Mouse (Mus musculus): ENCODE results near the gene Canx.
"Not testable (repeated sequence)": the region's sequence is repeated elsewhere in the genome, so short reads cannot be mapped to it uniquely, and the experiment has no call there.

The Canx gene

DNA sequence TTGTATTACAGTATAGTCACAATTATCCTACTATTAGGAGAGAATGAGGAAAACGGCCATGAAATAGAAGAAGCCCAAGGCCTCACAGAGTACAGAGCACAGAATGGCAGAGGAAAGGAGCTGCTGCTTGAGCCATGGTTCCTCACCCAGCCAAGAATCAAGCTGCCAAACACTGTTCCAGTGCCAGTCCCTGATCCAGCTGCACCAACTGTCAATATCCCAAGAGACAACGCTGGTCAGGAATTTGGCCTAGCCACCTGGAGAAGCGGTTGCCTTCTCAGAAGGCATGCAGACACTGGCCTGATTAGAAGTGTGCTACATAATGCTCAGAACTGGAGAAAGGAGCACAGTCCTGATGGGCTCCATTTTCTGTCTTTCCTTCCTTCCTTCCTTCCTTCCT, 7.7 kb upstream of the Canx start:
- DNase-seq (ENCODE audit: low spot score), result no peak

DNA sequence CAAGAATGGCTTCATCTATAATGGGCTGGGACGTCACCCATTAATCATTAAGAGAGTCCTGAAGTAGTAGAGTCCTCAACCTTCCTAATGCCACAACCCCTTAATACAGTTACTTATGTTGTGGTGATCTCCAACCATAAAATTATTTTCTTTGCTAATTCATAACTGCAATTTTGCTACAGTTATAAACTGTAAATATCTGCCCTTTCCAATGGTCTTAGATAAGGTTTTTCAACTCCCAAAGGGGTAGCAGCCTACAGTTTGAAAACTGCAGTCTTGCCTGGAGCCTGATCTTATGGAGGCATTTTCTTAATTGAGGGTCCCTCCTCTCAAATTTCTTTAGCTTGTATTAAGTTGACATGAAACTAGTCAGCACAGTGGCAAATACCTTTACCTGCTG, 3.9 kb upstream of the Canx start:
- no peak for DNase-seq (ENCODE audit: low spot score)

DNA sequence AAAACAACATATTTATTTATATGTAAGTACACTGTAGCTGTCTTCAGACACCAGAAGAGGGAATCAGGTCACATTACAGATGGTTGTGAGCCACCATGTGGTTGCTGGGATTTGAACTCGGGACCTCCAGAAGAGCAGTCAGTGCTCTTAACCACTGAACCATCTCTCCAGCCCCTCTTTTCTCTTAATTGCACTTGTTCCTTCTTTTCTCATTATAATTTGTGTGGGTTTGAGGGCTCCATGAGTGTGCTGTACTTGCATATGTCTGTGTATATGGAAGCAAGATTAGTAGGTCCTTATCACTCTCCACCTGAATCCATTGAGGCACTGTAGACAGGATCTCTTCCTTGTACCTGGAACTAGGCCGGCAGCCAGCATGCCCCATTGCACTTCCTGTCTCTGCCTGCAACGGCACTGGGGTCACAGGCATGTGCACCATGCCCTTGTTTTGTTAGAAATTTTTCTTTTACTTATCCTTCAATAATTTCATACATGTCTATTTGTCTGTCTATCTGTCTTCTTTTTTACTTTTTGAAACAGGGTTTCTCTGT, 2.7 kb upstream of the Canx start:
- DNase-seq (ENCODE audit: low spot score), result no peak

DNA sequence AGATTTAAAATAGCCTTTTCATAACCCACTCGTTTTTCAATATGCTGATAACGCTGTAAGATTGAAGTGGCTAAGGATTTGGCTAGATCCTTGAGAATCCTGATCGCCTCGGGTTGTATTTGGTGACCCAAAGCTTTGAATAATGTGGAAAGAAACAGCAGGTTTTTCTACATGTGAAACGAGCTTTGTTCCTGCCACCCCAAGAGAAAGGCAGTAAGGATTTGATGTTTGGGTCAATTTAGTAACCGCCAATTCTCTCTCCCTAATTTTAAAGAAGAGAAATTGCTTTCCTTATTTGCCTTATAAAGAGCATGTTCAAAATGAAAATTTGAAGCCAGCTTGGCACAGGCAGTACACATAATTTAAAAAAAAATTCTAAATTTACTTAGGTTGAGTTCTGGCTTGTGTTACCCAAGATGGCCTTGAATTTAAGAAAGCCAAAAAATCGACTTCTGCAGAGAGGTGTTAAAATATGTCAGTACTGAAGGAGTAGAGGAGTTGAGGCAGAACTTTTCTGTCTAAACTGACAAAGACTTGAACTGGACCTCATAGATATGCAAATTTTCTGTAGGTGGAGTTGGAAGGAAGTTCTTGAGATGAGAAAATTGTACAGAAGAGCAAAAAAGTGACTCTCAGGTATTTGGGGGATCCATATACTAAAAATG, 961 bp upstream of the Canx start:
- no peak for DNase-seq (ENCODE audit: low spot score)

DNA sequence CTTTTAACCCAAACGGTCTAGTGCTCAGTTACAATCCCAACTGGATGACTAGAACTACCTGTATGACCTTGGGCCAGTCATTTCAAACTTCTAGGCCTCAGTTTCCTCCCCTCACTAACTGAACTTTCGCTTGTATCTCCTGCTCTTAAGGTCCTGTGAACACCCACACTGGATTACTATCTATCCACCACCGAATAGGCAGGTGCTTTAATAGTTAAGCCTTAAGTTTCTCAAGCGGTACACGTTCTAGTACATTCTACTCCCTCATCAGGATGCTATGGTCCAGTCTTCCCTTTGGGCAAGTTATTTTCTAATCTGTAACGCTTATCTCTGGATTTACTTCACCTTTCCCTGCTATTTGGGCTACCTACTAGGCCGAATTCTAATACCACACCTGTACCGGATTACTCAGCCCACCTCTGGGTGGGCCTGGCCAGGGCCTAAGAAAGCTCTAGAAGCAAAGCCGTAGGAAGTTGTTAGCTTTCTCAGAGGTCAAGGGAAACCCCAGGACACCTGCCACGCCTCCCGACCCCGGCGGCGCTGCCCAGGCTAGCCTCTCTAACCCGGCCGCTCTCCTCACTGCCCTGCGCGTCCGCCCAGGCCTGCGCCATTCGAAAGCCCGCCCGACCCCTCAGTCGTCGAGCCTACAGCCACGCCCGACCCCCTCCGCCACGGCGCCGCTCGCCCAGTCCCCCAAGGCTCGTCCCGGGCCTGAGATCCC, 562 bp downstream of the Canx start:
- DNase-seq (ENCODE audit: low spot score), result no peak

DNA sequence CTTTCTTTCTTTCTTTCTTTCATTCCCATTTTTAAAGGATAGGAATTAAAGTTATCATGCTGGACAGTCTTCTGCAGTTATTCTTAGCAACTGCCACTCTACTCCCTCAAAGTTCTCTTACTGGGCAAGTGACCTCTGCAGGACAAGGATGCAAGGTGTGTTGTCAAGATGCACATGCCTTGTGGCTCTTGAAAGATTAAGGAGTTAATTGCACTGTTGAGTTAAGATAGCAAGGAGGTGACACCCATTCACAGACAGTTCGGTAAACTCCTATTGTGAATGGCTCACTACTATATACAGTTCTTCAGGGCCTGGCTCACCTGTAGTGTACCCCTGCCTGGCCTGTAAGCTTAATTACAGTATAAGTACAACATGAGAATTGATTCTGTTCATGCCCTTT, 1.6 kb downstream of the Canx start:
- DNase-seq (ENCODE audit: low spot score), result no peak

DNA sequence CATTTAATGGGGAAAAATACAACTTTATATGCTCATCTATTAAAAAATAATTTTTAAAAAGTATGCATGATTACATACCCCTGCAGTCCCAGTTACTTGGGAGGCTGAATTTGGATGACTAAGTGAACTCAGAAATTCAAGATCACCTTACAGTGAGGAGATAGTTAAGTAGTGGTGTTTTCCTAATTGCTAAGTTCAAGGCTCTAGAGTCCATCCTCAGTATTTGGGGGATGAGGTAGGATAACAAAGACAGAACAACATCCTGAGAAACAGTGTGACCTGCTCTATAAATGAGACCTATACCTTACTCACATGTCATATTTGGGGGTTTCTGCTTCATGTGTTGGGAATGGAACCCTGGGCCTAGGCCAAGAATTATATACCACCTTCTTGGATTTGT, 3.1 kb downstream of the Canx start:
- no peak for DNase-seq (ENCODE audit: low spot score)

DNA sequence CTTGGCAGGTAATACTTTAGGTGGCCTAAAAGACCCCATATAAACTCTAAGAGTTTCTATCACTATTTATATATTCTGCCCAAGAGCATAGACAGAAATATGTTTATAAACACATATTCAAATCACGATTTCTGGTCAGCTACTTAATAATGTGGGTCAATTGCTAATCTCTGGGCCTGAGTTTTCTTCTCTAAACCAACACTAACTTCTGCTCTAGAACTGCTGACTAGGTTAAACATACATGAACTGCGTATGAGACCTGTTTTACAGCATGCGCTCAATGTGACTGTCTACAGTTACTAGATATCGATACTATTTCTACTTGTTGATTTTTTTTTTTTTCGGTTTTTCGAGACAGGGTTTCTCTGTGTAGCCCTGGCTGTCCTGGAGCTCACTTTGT, 4.2 kb downstream of the Canx start:
- no peak for DNase-seq (ENCODE audit: low spot score)

DNA sequence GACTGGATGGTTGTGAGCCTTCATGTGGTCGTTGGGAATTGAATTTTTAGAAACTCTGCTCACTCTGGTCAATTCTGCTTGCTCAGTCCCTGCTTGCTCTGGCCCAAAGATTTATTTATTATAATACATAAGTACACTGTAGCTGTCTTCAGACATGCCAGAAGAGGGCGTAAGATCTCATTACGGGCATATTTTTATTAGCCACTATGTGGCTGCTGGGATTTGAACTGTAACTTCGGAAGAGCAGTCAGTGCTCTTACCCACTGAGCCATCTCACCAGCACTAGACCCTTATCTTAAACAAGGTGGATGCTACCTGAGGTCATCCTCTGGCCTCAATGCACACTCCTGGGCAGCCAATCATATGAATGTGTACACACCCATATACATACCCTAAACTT, 6.1 kb downstream of the Canx start:
- not testable (repeated sequence) for DNase-seq (ENCODE audit: low spot score)

DNA sequence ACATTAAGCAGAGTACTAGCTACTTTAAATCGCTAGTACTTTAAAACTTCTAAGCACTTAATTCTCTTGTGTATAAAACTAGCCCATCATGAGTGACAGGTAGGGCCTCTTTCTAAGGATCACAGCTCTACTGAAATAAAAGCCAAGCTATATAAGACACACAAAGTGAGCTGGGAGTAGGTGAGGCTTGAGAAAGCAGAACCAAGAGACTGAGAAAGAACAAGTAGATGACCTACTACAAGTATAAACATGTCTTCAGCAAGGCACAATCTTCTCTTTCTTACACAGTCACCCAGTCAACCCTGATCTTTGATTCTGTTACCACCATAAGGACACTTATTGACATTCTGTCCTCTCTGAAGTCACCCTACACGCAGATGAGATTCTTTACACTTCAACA, 12.7 kb downstream of the Canx start:
- no peak for DNase-seq (ENCODE audit: low spot score)

DNA sequence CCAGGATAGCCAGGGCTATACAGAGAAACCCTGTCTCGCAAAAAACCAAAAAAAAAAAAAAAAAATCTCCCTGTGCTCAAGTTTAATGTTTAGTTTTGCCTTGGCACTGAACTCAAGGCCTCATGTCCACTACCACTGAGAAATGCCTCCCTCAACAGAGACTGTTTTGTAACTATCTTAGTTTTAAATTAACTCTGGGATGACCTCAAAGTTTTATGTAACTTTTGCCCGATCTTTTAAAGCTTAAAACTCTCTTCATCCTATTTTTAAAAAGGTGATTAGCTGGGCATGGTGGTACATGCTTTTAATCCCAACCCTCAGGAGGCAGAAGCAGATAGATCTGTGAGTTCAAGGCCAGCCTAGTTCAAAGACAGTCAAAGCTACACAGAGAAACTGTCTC, 22.1 kb downstream of the Canx start:
- no peak for DNase-seq (ENCODE audit: low spot score)

DNA sequence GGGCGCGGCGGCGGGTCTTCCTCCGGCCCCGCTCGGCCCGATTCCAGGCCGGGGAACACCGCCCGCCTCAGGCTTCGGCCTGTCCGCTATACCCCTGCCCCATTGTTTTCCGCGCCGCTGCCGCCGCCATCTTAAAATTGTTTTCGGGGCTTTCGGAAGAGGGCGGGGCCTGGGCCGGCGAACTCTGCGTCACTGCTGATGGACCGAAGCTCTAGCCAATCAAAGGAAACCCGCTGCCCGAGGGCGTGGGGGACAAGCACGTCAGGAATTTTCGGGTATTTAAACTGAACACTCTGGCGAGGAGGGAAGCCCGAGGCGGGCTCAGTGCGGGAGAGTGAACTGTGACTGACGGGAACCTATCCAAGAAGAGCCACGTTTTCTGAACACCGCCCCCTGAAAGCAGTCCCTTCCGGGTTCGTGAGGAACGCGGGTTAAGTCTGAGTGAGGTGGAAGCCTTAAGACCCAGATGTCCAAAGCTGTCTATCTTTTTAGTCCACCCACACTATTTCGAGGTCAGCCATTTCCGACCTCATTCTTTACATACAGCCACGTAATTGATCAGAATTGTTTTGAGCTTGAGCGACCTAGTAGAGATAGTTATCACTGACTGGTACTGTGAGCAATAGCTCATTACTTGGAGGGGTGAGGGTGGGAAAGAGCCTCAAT, 33.1 kb downstream of the Canx start, which contains the start of gene Maml1:
Maml1 (minus strand) TSS at position 122 of the 666 bp plus-strand sequence.
- DNase-seq (ENCODE audit: low spot score), result peak; percentile 94

DNA sequence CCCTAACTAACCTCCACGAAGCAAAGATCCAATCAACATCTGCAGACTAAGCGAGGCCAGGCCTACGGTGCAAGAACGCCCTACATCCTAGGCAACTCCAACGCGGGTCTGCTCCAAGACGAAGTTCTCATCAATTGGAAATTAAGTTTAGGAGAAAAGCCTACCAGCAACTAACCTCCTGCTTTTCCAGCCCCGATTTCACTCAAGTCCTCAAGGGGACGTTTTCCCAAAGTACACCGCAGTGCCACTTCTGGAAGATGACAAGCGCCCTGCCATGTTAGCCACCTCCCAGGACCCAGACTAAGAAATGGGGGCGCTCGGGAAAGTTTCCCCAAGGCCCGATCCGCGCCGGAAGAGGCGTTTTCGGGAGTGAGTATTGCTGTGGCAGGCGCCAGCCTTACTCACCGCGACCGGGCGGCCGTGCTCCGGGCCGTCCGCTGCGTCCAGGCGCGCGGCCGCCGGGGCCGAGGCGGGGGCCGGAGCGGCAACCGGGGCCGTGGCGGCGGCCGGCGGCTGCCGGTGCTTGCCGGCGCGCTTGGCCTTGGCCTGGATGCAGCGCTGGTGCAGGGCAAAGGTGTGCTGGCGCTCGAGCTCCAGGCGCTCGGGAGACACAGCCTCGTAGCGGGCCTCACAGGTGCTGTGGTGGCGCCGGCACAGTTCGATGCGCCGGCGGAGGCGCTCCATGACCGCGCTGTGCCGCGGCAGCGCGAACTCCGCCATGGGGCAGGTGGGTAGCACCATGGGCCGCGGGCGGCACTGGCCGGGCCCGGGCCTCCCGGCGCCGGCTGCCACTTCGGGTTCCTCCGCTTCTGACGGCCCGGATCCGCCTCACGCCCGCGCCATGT, 33.9 kb downstream of the Canx start:
- DNase-seq (ENCODE audit: low spot score), result peak; percentile 46

DNA sequence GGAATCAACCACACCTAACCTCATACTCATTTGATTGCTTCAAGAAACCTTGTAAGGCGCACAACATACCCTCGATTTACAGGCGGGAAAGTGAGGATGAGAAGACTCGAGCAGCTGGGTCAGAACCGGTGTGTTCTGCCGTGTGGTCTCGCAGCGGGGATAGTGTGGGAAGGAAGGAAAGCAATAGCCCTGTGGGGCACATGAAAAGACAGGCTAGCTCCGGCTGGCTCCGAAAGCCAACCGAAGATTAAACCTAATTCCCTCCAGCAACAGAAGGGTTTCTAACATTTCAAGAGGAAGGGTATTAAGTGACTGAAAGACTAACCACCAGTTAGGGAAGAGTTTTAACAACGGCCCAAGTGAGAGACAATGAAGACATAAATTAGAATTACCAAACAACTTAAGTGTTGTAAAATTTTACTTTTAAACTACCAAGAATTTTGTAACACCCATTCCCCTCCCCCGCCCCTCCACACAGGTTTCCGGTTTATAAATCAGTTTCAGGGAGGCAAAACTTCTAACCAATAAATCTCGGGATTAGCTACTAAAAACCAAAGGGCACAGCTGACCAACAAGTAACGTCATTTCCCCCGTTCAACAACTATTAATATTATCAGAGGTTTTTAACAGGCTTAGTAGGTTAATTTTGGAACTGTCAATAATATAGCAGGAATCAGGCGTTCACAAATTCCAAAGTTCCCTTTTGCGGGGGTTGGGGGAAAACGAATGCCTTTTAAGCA, 34.8 kb downstream of the Canx start:
- DNase-seq (ENCODE audit: low spot score), result no peak

DNA sequence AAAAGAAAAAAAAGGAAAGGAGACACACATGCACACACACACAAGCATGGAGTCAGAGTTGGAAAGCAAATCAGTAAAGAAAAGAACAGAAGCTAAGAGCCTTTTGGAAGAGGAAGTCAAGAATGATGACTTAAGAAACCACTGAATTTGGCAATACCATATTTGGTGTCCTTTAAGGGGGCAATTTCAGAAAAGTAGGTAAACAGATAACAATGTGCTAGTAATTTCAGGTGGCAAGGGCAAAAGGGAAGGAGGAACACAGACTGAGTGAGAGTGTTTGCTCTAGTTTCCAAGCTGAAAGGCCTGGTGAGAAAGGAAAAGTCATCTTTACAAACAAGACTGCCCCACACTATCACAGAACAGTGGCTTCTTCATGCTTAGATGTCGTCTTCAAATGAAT, 39.0 kb downstream of the Canx start:
- DNase-seq (ENCODE audit: low spot score), result no peak

DNA sequence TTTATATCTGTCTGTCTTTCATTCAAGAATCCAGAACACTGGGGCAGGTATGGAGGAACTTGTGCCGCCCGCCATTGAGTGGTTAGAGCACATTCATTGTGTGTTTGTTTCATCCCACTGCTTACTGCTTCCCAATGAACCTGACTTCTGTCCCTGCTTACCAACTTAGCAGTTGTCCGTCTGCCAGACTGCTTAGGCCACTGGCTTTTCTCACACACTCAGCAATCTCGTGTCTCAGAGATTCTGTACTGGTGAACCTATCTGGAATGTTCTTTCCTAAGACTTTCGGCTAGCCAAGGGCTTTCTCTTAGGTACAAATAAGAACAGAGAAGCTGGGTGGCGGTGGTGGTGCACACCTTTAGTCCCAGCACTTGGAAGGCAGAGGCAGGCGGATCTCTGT, 39.8 kb downstream of the Canx start:
- DNase-seq (ENCODE audit: low spot score), result no peak

DNA sequence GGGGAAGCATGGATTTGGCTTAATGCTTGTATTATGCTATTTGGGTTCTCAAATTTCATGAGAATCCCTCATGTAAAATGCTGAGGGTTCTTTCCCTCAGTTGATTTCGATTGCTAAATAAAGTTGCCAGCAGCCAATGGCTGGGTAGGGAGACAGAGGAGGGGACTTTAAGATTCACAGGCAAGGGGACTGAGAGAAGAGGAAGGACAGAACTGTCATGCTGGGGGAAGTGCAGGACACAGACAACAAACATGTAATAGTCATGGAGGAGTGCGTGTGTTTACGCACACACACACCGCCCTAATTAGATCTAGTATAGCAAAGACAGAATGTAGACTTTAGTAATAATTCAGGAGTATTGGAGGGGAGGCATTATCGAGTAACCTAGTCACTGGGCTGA, 40.2 kb downstream of the Canx start:
- DNase-seq (ENCODE audit: low spot score), result no peak

DNA sequence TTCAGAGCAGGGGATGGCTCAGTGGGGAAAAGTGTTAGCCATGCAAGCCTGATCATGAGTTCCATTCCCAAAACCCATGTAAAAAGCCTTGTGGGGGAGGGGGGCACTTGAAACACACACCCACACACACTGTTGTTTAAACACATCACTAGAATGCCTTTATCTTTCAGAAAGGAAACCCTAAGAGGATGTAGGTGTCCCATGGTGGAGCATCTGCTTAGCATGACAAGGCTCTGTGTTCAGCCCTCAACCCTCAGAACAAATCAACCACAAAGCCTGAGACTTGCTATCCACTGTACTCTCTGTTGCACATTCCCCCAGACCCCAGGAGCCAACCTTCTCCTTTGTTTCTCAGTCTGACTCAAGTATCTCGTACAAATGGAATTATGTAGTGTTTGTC, 45.4 kb downstream of the Canx start:
- no peak for DNase-seq (ENCODE audit: low spot score)

DNA sequence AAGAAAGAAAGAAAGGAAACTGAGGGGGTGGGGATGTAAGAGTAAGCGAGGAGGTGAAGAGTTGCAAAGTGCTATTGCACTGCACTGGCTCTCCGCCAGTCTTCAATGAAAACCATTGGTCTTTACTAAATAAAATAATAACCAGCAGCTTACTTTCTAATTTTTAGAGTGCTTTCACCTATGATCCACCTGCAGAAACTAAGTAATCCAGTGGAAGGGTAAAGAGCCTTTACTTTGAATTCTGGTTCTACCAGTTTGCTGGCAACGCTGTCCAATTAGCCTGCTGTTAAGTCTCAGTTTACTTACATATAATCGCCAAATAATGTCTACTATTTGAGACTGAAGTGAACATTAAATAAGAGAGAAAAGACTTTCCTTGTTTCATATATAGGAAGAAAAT, 46.5 kb downstream of the Canx start:
- no peak for DNase-seq (ENCODE audit: low spot score)

DNA sequence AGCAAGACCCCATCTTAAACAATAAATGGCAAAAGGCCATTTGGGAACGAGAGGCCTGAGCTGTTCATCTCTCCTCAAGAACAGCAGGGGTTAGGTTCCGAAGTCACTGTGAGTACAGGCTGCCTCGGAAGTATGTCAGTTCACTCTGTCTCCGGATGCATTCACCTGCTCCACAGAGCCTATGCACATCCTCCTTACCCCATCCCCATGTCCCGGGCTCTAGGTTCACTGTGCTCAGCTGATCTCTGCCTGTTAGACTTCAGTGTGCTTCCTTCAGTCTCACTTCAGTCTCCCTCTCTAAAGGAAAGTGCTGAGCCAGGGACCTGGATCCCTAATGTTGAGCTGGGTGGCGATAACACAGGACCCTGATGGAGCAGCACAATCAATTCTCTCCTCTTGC, 47.8 kb downstream of the Canx start:
- no peak for DNase-seq (ENCODE audit: low spot score)

DNA sequence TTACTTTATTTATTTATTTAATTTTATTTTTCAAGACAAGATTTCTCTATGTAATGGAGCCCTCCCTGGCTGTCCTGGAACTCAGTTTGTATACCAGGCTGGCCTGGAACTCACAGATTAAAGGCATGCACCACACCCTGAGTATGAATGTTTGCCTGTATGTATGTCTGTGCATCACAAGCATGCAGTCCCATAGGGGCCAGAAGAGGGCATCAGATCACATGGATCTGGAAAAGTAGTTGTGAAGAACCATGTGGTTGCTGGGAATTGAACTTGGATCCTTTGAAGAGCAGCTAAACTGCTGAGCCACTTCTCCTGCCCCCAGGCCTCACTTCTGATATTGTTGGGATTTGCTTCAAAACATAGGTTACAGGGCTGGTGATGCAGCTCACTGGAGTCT, 48.4 kb downstream of the Canx start:
- no peak for DNase-seq (ENCODE audit: low spot score)
